Mouse (Mus musculus) hindlimb bud, embryonic 11.5 days (tissue): ENCODE data around the gene Psg19.

ENCODE experiments used
- DNase-seq: peaks from one replicate; pipeline ENCODE4 v3.0.0-alpha.2; 2012; ENCODE audit warnings: low read depth, low spot score; ENCODE audit errors: extremely low spot score

Psg19 gene

GRCm38 (mm10) chr7:18746189-18746860 lies 52.0 kb downstream of the Psg19 start:
- DNase-seq, result no peak
